Mouse (Mus musculus) stomach, embryonic 14.5 days (tissue): ENCODE data around the gene Gm49321. TPM values are rescaled to one million over a fixed set of nuclear protein-coding genes. Genes with fewer than 3 reads are reported as not detected.

Source experiments
- ATAC-seq: fragments of 200-750 bp; cut with Nextera tagmentation; 2 replicates; pipeline ENCODE4 v1.8.0; 2017; ENCODE audit warnings: low read depth, moderate TSS enrichment; ENCODE audit not compliant: insufficient number of reproducible peaks, insufficient read depth, low FRiP score
- H3K27ac ChIP-seq: fragments of 300-500 bp; sonication (generic); 2 replicates; pipeline ENCODE4 v1.5.1; 2014; ENCODE audit warnings: mild to moderate bottlenecking, low read length, moderate library complexity, mixed read lengths
- H3K27me3 ChIP-seq: fragments of 300-500 bp; sonication (generic); 2 replicates; pipeline ENCODE4 v1.6.1; 2014; ENCODE audit warnings: low read length, control low read depth, mixed read lengths; ENCODE audit not compliant: control insufficient read depth, insufficient read depth
- H3K36me3 ChIP-seq: fragments of 300-500 bp; sonication (generic); 2 replicates; pipeline ENCODE4 v1.6.1; 2014; ENCODE audit warnings: mild to moderate bottlenecking, control low read depth, low read length, moderate library complexity, mixed read lengths; ENCODE audit not compliant: control insufficient read depth, insufficient read depth
- H3K4me1 ChIP-seq: fragments of 300-500 bp; sonication (generic); 2 replicates; pipeline ENCODE4 v1.6.1; 2014; ENCODE audit warnings: low read length, control low read depth, mixed read lengths; ENCODE audit not compliant: control insufficient read depth, insufficient read depth
- H3K4me2 ChIP-seq: fragments of 300-500 bp; sonication (generic); replicated peaks from 2 replicates; pipeline ENCODE4 v1.6.1; 2014; ENCODE audit warnings: low read depth, low read length, control low read depth
- H3K4me3 ChIP-seq: fragments of 300-500 bp; sonication (generic); 2 replicates; pipeline ENCODE4 v1.5.1; 2014; ENCODE audit warnings: low read depth, low read length, control low read depth
- H3K9ac ChIP-seq: fragments of 300-500 bp; sonication (generic); replicated peaks from 2 replicates; pipeline ENCODE4 v1.6.1; 2014; ENCODE audit warnings: low read depth, mild to moderate bottlenecking, control low read depth, low read length, moderate library complexity, mixed read lengths
- H3K9me3 ChIP-seq: fragments of 300-500 bp; sonication (generic); 2 replicates; pipeline ENCODE4 v1.6.1; 2016; ENCODE audit warnings: low read depth, low read length, control low read depth; ENCODE audit not compliant: control insufficient read depth
- WGBS: fragments of 180-500 bp; shearing (Covaris S2); extraction: QIAGEN DNeasy Blood & Tissue Kit; methylation state at CpG from one replicate; pipeline ENCODE4 v1.1.7; 2014; 5-methylcytosine and 5-hydroxymethylcytosine counted together
- polyA plus RNA-seq: library from polyadenylated mRNA; unstranded; fragments of >200 nt; fragmentation: Nextera tagmentation; extraction: Ambion mirVana; gene quantifications from 2 replicates; pipeline ENCODE4 v1.2.1, GENCODE M21; 2014

Gene Gm49321
- polyA plus RNA-seq, 1 experiment from 2014 or later: 16.1 TPM

GRCm38 (mm10) chr12:73954785-73955184 is 17.3 kb downstream of the Gm49321 start:
- H3K4me1 ChIP-seq: peaks cover 3% of the 10 kb centered on the region; the same call in 1 of the 2 replicates
- no peak for ATAC-seq

DNA sequence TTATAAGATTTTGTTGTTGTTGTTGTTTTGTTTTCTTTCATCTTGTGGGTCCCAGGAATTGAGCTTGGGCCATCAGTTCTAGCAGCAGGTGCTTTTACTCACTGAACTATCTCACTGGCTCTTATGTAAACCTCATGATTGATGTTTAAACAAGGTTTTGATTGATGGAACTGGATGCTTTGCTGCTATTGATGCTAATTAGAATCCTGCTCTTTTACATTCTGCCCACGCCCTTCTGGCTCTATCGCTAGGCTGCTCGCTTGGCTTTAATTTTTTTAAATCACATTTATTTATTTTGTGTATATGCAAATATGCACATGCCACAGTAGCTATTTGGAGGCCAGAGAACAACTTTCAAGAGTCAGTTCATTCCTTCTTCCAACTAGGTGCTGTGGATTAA is 20.2 kb downstream of the Gm49321 start:
- 33% methylated on average over 3 of the region's 3 CpGs for WGBS
- ATAC-seq: no peak
- Histone ChIP-seq H3K27ac (no peak overlapping the region), H3K9me3 (no peaks in the 10 kb centered on the region), H3K4me3 (no peak overlapping the region), H3K27me3 (no peaks in the 10 kb centered on the region), H3K9ac (no peak overlapping the region), H3K4me2 (no peak overlapping the region), H3K36me3 (no peaks in the 10 kb centered on the region), H3K4me1 (peaks cover 3% of the 10 kb centered on the region; the same call in 1 of the 2 replicates)

More at GRCm38 (mm10) chr12:73954785-73955184, 17.3 kb downstream of the Gm49321 start:
- Histone ChIP-seq H3K4me2 (no peak overlapping the region), H3K9me3 (no peaks in the 10 kb centered on the region), H3K27ac (no peak overlapping the region), H3K27me3 (no peaks in the 10 kb centered on the region), H3K4me3 (no peak overlapping the region), H3K36me3 (no peaks in the 10 kb centered on the region), H3K9ac (no peak overlapping the region)
- 53% methylated on average over 5 of the region's 5 CpGs for whole genome bisulfite sequencing

DNA sequence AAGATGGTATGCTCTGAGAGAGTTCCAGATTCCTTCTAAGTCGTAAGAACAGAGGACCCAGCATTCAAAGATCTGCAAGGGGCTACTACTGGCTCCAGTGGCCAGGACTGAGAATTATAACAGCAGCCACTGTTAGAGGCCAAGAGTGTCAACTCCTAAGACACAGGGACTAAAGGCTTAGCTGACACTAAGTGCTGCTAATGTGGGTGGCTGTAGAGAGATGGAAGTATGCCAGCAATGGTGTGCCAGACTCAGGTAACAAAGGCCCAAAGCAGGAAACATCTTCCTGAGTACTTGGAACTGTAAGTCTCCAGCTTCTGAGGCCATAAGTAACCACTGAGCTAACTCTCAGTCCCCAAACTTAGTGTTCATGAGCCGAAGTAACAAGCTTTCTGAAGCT is 21.4 kb downstream of the Gm49321 start:
- Histone ChIP-seq H3K4me1 (no peaks in the 10 kb centered on the region), H3K27me3 (no peaks in the 10 kb centered on the region), H3K27ac (no peak overlapping the region), H3K4me3 (no peak overlapping the region), H3K4me2 (no peak overlapping the region), H3K9me3 (no peaks in the 10 kb centered on the region), H3K9ac (no peak overlapping the region), H3K36me3 (no peaks in the 10 kb centered on the region)
- 84% methylated on average over 2 of the region's 2 CpGs for WGBS
- no peak for ATAC-seq

- WGBS: 1% methylated on average over 60 of the region's 60 CpGs
- Histone ChIP-seq H3K4me1 (peaks cover 6% of the 10 kb centered on the region), H3K27me3 (no peaks in the 10 kb centered on the region), H3K27ac (peak within 1 kb of the TSS; percentile 68; the same call in 1 of the 2 replicates), H3K4me3 (peak within 1 kb of the TSS; percentile 59), H3K36me3 (peaks cover 17% of the 10 kb centered on the region; the same call in 1 of the 2 replicates), H3K9me3 (no peaks in the 10 kb centered on the region), H3K9ac (peak within 1 kb of the TSS; percentile 49), H3K4me2 (peak within 1 kb of the TSS; percentile 72)
- ATAC-seq: peak; percentile 100
These were observed 27.1 kb downstream of the Gm49321 start, which contains the start of gene Snapc1 for GRCm38 (mm10) chr12:73964291-73965281. Snapc1 (plus strand) TSS chr12:73964481.

DNA sequence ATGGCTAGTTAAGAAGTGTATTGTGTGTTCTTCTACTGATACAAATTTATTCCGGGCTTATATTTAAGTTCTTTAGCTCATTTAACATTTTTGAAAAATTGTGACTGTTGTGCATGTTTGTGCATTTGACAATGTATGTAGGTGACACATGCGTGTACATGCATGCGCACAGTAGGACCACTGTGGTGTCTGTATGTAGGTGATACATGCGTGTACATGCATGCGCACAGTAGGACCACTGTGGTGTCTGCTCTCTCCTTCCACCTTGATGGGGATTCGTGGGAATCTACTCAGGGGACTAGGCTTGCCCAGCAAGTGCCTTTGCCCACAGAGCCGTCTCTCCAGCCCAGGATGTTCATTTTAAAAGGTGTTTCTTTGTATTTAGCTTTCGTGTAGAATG is 31.7 kb downstream of the Gm49321 start:
- Histone ChIP-seq H3K9ac (no peak overlapping the region), H3K4me1 (peaks cover 6% of the 10 kb centered on the region), H3K4me3 (no peak overlapping the region), H3K27me3 (no peaks in the 10 kb centered on the region), H3K27ac (no peak overlapping the region), H3K36me3 (peaks cover 45% of the 10 kb centered on the region), H3K4me2 (no peak overlapping the region), H3K9me3 (0 out of 2 replicates have a peak, but pooled peaks cover 4% of the 10 kb centered on the region)
- 95% methylated on average over 8 of the region's 8 CpGs for WGBS
- ATAC-seq: no peak

GRCm38 (mm10) chr12:73974584-73974983 is 37.1 kb downstream of the Gm49321 start:
- WGBS: 83% methylated on average over 6 of the region's 6 CpGs
- Histone ChIP-seq H3K9ac (no peak overlapping the region), H3K9me3 (0 out of 2 replicates have a peak, but pooled peaks cover 4% of the 10 kb centered on the region), H3K27me3 (no peaks in the 10 kb centered on the region), H3K4me3 (no peak overlapping the region), H3K4me2 (no peak overlapping the region), H3K36me3 (peaks cover 64% of the 10 kb centered on the region), H3K4me1 (no peaks in the 10 kb centered on the region), H3K27ac (no peak overlapping the region)
- no peak for ATAC-seq

GRCm38 (mm10) chr12:73978144-73978543 is 40.7 kb downstream of the Gm49321 start:
- 90% methylated on average over 3 of the region's 3 CpGs for WGBS
- H3K4me2 ChIP-seq: no peak overlapping the region
- no peak for ATAC-seq
- no peak overlapping the region for H3K9ac ChIP-seq
- H3K4me1 ChIP-seq: no peaks in the 10 kb centered on the region
- peaks cover 47% of the 10 kb centered on the region for H3K36me3 ChIP-seq
- H3K9me3 ChIP-seq: no peaks in the 10 kb centered on the region
- no peaks in the 10 kb centered on the region for H3K27me3 ChIP-seq
- H3K27ac ChIP-seq: no peak overlapping the region
- H3K4me3 ChIP-seq: no peak overlapping the region

DNA sequence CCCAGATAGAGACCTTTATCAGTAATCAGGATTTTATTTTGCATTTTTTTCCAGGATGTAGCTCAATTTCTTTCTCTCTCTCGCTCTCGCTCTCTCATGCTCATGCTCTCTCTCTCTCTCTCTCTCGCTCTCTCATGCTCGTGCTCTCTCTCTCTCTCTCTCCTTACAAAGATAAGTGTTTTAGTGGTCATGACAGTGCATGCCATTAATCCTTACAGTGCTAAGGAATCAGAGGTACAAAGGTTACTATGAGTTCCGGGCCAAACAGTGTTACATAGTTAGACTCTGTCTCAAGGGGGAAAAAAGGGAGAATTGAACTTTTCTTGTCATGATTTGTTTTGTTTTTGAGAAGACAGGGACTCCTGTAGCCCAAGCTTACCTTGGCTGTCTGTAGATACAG is 42.2 kb downstream of the Gm49321 start:
- no peak for ATAC-seq
- no peaks in the 10 kb centered on the region for H3K4me1 ChIP-seq
- peaks cover 51% of the 10 kb centered on the region for H3K36me3 ChIP-seq

More for the DNA sequence above, 42.2 kb downstream of the Gm49321 start:
- H3K4me2 ChIP-seq: no peak overlapping the region
- WGBS: 85% methylated on average over 5 of the region's 5 CpGs
- H3K9me3 ChIP-seq: no peaks in the 10 kb centered on the region
- no peak overlapping the region for H3K4me3 ChIP-seq
- H3K27me3 ChIP-seq: no peaks in the 10 kb centered on the region
- H3K27ac ChIP-seq: no peak overlapping the region
- no peak overlapping the region for H3K9ac ChIP-seq
